Comparison of ENCODE assay signal across 27 mouse cellular contexts in genomic region chr6:18380300-18381202, GRCm38 (mm10).
DNase-seq lines count a peak whose midpoint lies in the region; ATAC-seq and TF ChIP-seq lines count a peak whose summit lies in the region.
"Had no signal": no experiment of that assay in that cellular context is flagged by ENCODE, and none has a peak within 500 bp of the region (broad histone marks: within the 10 kb centered on the region; RNA-seq: fewer than 3 reads in every experiment).

No protein-coding gene starts in this region.

- no peaks in the 10 kb centered on the region for H3K27me3 ChIP-seq in embryonic facial prominence, embryonic 13.5 days
- H3K27me3 ChIP-seq in embryonic facial prominence, embryonic 10.5 days (replicated peaks; ENCODE audit: low read depth, poor library complexity, severe bottlenecking): no peaks in the 10 kb centered on the region
- no peaks in the 10 kb centered on the region for H3K27me3 ChIP-seq in kidney, embryonic 16.5 days (ENCODE audit: insufficient read depth, low read length)
- H3K27me3 ChIP-seq in kidney, adult 2 months (replicated peaks; ENCODE audit: control insufficient read depth, insufficient read depth, low read length): no peaks in the 10 kb centered on the region
- H3K27me3 ChIP-seq in lung, embryonic 15.5 days: no peaks in the 10 kb centered on the region
- H3K27me3 ChIP-seq: heart, embryonic 15.5 days; hindbrain, embryonic 15.5 days; intestine, embryonic 15.5 days; limb, embryonic 13.5 days; midbrain, embryonic 15.5 days; neural tube, embryonic 12.5 days had no signal

- H3K4me3 ChIP-seq in embryonic facial prominence, embryonic 13.5 days: no peak overlapping the region
- no peak overlapping the region for H3K4me3 ChIP-seq in embryonic facial prominence, embryonic 10.5 days
- H3K4me3 ChIP-seq in kidney, embryonic 16.5 days (ENCODE audit: low read length): no peak overlapping the region
- no peak overlapping the region for H3K4me3 ChIP-seq in kidney, adult 2 months (ENCODE audit: insufficient read depth, low read depth, low read length)
- no peak overlapping the region for H3K4me3 ChIP-seq in lung, embryonic 15.5 days
- H3K4me3 ChIP-seq: heart, adult 2 months; heart, embryonic 15.5 days; hindbrain, embryonic 15.5 days; intestine, embryonic 15.5 days; layer of hippocampus, adult 2 months; limb, embryonic 13.5 days; midbrain, embryonic 15.5 days; neural tube, embryonic 12.5 days had no signal

- no peak for ATAC-seq in embryonic facial prominence, embryonic 13.5 days (ENCODE audit: insufficient number of reproducible peaks, insufficient read depth, low FRiP score, low TSS enrichment, low read depth)
- ATAC-seq in kidney, embryonic 16.5 days (ENCODE audit: low FRiP score, low TSS enrichment): peak; percentile 78
- no peak for ATAC-seq in lung, embryonic 15.5 days (ENCODE audit: borderline replicate concordance, extremely low read depth, low FRiP score, low TSS enrichment)
- ATAC-seq: intestine, embryonic 15.5 days; liver, postnatal 0 days; midbrain, embryonic 15.5 days had no signal

- no peak for DNase-seq in embryonic facial prominence, embryonic 10.5 days (ENCODE audit: low spot score)
- DNase-seq in kidney, adult 2 months: no peak
- no peak for DNase-seq in lung, postnatal 25 days (ENCODE audit: low spot score)
- no peak for DNase-seq in embryo, embryonic 10.5 days (ENCODE audit: low spot score)
- no peak for DNase-seq in heart, adult 8-10 months (ENCODE audit: low spot score)
- DNase-seq: adrenal gland, postnatal 14 days; cerebellum, adult 8-10 months; cerebellum, postnatal 36 days; gastrocnemius, postnatal 36 days; heart, adult 2 months; heart, postnatal 36 days; kidney, postnatal 14 days; liver, postnatal 0 days; retina, postnatal 1 day; right cerebral cortex, postnatal 25 days; spleen, adult 18-20 months had no signal

- peaks cover 11% of the 10 kb centered on the region for H3K36me3 ChIP-seq in embryonic facial prominence, embryonic 13.5 days
- H3K36me3 ChIP-seq in embryonic facial prominence, embryonic 10.5 days (replicated peaks): peaks cover 10% of the 10 kb centered on the region
- peaks cover 14% of the 10 kb centered on the region; the same call in 1 of the 2 replicates for H3K36me3 ChIP-seq in kidney, embryonic 16.5 days (ENCODE audit: insufficient read depth, low read length)
- no peaks in the 10 kb centered on the region for H3K36me3 ChIP-seq in kidney, adult 2 months (ENCODE audit: control insufficient read depth, insufficient read depth, low read length)
- H3K36me3 ChIP-seq in lung, embryonic 15.5 days: no peaks in the 10 kb centered on the region
- H3K36me3 ChIP-seq: heart, embryonic 15.5 days; intestine, embryonic 15.5 days had no signal

- TF ChIP-seq CTCF in kidney, adult 2 months (conservative IDR thresholded peaks at IDR 0.05; ENCODE audit: insufficient read depth, insufficient read length, low read depth, low read length): no peak

- WGBS in embryonic facial prominence, embryonic 13.5 days: 58% methylated on average over 13 of the region's 13 CpGs
- WGBS in embryonic facial prominence, embryonic 10.5 days: 80% methylated on average over 13 of the region's 13 CpGs
- 52% methylated on average over 13 of the region's 13 CpGs for WGBS in kidney, embryonic 16.5 days
- 61% methylated on average over 13 of the region's 13 CpGs for WGBS in kidney, adult 2 months
- WGBS in lung, embryonic 15.5 days: 63% methylated on average over 13 of the region's 13 CpGs

- no peak overlapping the region for H3K9ac ChIP-seq in embryonic facial prominence, embryonic 13.5 days
- no peak overlapping the region for H3K9ac ChIP-seq in kidney, embryonic 16.5 days (replicated peaks; ENCODE audit: low read length)
- no peak overlapping the region for H3K9ac ChIP-seq in lung, embryonic 15.5 days
- H3K9ac ChIP-seq: heart, embryonic 15.5 days; hindbrain, embryonic 15.5 days; intestine, embryonic 15.5 days; limb, embryonic 13.5 days; liver, postnatal 0 days; midbrain, embryonic 15.5 days; neural tube, embryonic 12.5 days had no signal

- peaks cover 8% of the 10 kb centered on the region for H3K4me1 ChIP-seq in embryonic facial prominence, embryonic 13.5 days
- peaks cover 7% of the 10 kb centered on the region; the same call in 1 of the 2 replicates for H3K4me1 ChIP-seq in embryonic facial prominence, embryonic 10.5 days
- peaks cover 6% of the 10 kb centered on the region; the same call in 1 of the 2 replicates for H3K4me1 ChIP-seq in kidney, embryonic 16.5 days (ENCODE audit: insufficient read depth, low read length)
- no peaks in the 10 kb centered on the region for H3K4me1 ChIP-seq in kidney, adult 2 months (ENCODE audit: control insufficient read depth, insufficient read depth, low read length)
- H3K4me1 ChIP-seq in lung, embryonic 15.5 days: peaks cover 7% of the 10 kb centered on the region; the same call in 1 of the 2 replicates
- H3K4me1 ChIP-seq: heart, embryonic 15.5 days; hindbrain, embryonic 15.5 days; intestine, embryonic 15.5 days; limb, embryonic 13.5 days; midbrain, embryonic 15.5 days; neural tube, embryonic 12.5 days had no signal

- H3K9me3 ChIP-seq in embryonic facial prominence, embryonic 13.5 days: no peaks in the 10 kb centered on the region
- H3K9me3 ChIP-seq in embryonic facial prominence, embryonic 10.5 days: no peaks in the 10 kb centered on the region
- no peaks in the 10 kb centered on the region for H3K9me3 ChIP-seq in kidney, embryonic 16.5 days (ENCODE audit: low read length)
- no peaks in the 10 kb centered on the region for H3K9me3 ChIP-seq in lung, embryonic 15.5 days
- H3K9me3 ChIP-seq: heart, embryonic 15.5 days; hindbrain, embryonic 15.5 days; intestine, embryonic 15.5 days; limb, embryonic 13.5 days; midbrain, embryonic 15.5 days; neural tube, embryonic 12.5 days had no signal

- TF ChIP-seq POLR2A in kidney, adult 2 months (IDR thresholded peaks at IDR 0.05; ENCODE audit: low read depth, low read length): no peak

- H3K27ac ChIP-seq in embryonic facial prominence, embryonic 13.5 days: peak overlapping the region; percentile 57
- no peak overlapping the region for H3K27ac ChIP-seq in embryonic facial prominence, embryonic 10.5 days (replicated peaks)
- 0 out of 2 replicates have a peak overlapping the region, but pooled peaks have one; percentile 20 for H3K27ac ChIP-seq in kidney, embryonic 16.5 days (ENCODE audit: low read length)
- H3K27ac ChIP-seq in kidney, adult 2 months (ENCODE audit: insufficient read depth, low read depth, low read length): no peak overlapping the region
- H3K27ac ChIP-seq in lung, embryonic 15.5 days: peak overlapping the region; percentile 22; the same call in 1 of the 2 replicates
- H3K27ac ChIP-seq: heart, adult 2 months; heart, embryonic 15.5 days; hindbrain, embryonic 15.5 days; intestine, embryonic 15.5 days; limb, embryonic 13.5 days; macrophage; midbrain, embryonic 15.5 days; neural tube, embryonic 12.5 days had no signal

- no peak overlapping the region for H3K4me2 ChIP-seq in embryonic facial prominence, embryonic 13.5 days
- no peak overlapping the region for H3K4me2 ChIP-seq in kidney, embryonic 16.5 days (replicated peaks; ENCODE audit: low read depth, low read length)
- no peak overlapping the region for H3K4me2 ChIP-seq in lung, embryonic 15.5 days
- H3K4me2 ChIP-seq: heart, embryonic 15.5 days; hindbrain, embryonic 15.5 days; intestine, embryonic 15.5 days; limb, embryonic 13.5 days; midbrain, embryonic 15.5 days; neural tube, embryonic 12.5 days had no signal

Comparison
In these comparisons a context has a peak if more than half of its experiments do, and no peak if none do; other contexts are left out.
1. H3K27ac ChIP-seq: peak in embryonic facial prominence, embryonic 13.5 days (single experiment), kidney, embryonic 16.5 days (single experiment) and lung, embryonic 15.5 days (single experiment); none in embryonic facial prominence, embryonic 10.5 days (single experiment) and kidney, adult 2 months (single experiment).